Mouse (Mus musculus): Measurements from ENCODE around the gene Ulk4.

DNA sequence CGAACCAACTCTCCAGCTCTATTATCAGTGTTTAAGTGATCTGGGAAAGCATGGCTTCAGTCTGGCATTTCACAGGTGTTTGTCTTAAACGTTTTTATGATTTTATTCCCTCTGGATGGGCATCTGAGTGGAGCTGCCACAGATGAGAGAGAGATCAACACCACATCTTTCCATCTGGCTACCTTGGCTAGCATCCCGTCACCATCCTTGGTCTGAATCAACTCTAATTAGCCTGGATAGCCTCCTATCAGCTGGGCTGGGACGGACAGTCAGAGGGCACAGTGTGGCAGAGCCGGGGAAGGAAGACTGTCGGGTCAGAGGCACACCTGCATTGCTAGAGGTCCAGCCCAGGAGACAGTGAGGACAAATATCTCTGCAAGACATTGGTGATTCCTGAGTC is 4.9 kb upstream of the Ulk4 start:
- TF ChIP-seq CTCF (conservative IDR thresholded peaks at IDR 0.05; ENCODE audit: low read length) (no peak), NANOG (IDR thresholded peaks at IDR 0.05; ENCODE audit: borderline replicate concordance, low read length) (no peak), POU5F1 (IDR thresholded peaks at IDR 0.05; ENCODE audit: borderline replicate concordance, low read length) (no peak)

All from E14TG2a.4 (cell line).